Mouse (Mus musculus): ENCODE results near the gene Ubtd2.

The Ubtd2 gene

GRCm38 (mm10) chr11:32518770-32519169, 63.6 kb downstream of the Ubtd2 start:
- DNase-seq (ENCODE audit: low spot score): no peak

DNA sequence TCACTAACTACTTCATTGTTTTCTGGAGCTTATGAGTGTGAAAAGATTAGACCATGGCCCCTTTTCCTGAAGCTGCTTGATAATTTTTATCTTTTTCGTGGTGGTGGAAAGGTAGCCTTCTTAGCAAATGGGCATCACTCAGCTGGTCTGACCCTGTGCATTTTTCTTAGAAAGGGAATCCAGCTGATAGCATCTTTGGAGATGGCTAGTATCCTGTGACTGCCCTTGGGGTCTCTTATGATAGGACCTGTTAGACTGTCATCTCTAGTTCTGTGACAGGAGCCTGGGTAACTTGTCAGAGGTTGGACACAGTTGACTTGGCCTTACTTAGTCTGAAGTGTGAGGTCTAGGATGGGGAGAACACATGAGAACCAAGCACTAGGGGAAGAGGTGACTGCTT, 64.2 kb downstream of the Ubtd2 start:
- no peak for DNase-seq (ENCODE audit: low spot score)

- no peak for DNase-seq (ENCODE audit: low spot score)
Observed at GRCm38 (mm10) chr11:32521246-32521645, 66.1 kb downstream of the Ubtd2 start.

DNA sequence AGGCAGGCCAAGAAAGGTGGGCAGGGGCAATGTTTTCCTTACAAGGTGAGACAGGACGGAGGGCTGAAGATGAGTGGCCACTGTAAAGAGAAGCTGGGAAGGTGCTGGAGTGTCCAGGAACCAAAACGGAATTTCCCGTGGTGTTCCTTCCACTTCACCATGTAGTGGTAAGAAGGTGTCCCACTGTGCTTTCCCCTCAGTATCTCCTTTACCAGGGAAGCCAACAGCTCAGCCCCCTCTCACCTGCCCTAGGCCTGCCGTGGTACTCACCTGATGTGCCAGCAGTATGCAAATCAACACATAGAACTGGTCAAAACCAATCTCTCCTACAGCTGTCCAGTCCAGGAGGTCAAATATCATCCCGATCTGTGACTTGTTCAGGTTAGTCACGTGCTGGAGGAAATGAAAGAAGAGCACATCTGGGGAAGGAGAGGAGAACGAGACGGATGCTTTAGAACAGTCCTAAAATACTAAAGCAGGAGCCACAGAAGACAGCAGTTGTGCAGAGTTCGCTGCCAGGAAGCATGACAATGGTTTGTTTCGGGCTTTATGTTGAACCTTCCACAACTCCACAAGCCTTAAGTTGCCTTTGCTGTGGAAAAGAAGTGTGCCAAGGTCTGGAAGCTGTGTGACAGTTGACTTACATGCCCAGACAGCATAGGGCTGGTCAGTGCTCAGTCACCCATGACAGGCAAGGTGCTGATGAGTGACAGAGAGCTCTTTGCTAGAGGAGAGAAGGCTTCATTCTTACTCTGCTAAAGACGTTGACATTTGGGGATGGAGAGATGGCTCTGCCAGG, 69.2 kb downstream of the Ubtd2 start:
- DNase-seq (ENCODE audit: low spot score): no peak

- DNase-seq (ENCODE audit: low spot score): no peak
Observed at GRCm38 (mm10) chr11:32527006-32527405, 71.8 kb downstream of the Ubtd2 start.

DNA sequence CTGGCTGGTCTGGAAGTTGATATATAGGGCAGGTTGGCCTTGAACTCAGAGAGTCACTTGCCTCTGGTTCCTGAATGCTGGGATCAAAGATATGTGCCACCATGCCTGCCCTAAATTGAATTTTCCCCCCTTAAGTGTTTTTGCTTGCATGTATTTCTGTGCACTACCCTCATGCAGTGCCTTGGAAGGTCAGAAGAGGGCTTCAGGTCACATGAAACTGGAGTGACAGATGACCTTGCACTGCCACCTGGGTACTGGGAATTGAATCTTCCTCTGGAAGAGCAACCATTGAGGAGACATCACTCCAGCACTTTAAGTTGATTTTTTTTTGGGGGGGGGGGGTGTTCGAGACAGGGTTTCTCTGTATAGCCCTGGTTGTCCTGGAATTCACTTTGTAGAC, 75.0 kb downstream of the Ubtd2 start:
- DNase-seq (ENCODE audit: low spot score): no peak

DNA sequence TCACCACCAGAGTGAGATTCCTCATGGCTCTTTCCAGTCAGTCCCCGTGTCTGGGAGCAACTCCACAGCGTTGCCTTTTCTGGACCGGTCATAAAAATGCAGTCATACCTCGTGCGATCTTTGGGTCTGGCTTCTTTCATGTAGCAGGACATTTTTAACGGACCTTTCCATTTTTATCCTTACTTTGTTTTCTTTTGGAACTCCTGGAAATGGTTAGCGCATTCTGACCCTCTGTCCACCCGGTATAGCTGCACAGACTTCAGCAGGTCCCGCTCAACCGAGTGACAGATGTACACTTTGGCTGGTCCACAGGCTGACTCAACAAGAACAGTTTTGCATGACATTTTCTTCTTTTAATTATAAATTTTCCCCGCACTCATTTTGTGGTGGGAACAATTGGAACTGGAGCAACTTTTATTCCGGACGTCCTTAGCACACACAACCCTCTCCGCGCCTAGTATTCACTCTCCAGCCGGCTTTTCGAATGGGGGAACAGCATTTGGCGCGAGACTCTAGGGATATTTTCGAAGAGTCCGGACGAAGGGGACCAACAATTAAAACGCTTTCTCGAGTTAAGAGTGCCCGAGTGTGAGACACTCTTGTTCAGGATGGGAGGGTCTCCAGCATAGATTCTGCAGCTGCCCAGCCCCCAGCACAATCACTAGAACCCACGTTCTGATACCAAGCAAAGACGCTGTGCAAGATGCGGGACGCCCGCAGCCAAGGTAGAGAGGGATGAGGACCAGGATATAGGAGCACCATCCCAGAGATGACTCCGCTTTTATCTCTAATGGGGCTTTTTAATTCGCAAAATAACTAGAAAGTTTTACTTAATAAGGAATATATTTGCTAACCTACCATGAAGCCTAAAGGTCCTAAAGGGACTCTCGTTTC, 76.9 kb downstream of the Ubtd2 start, which contains the start of gene Efcab9:
Gene Efcab9 (minus strand): TSS at position 211 of the 894 bp plus-strand sequence.
- DNase-seq (ENCODE audit: low spot score): no peak

- peak; percentile 72 for DNase-seq (ENCODE audit: low spot score)
Observed at GRCm38 (mm10) chr11:32532765-32533481, 77.8 kb downstream of the Ubtd2 start, which contains the start of gene Stk10. Stk10 (plus strand) TSS chr11:32533305.

DNA sequence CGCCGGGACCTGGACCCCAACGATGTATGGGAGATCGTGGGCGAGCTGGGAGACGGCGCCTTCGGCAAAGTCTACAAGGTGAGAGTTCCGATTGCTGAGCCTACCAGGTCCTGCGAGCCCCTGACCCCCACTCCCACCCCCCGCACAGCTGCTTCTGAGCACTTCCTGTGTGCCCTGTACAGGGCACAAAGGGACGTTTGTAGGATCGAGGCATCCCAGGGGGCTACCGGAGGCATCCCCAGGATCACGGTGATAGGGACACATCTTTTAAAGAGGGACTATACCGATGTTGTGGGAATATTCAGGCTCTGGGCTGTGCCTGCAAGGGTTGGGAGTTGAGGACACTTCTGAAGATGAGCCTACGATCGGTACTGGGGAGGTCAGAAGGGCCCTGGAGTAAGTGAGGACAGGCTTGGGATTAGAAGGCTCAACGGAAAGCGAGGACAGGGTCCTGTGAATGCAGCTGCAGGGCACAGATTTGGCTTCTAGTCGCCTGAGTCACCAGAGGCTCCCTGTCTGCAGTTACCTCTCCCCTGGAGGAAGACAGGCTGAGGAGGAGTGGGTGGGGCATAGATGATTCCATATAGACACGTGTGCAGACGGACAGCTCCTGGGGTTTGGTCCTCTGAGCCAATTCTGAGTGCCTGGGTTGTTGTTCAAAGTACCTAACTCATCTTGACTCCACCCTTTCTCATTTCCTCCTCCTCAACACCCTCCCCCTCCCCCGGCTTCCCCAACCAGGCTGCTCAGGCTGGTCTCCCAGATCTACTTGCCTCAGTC, 78.5 kb downstream of the Ubtd2 start:
- no peak for DNase-seq (ENCODE audit: low spot score)

DNA sequence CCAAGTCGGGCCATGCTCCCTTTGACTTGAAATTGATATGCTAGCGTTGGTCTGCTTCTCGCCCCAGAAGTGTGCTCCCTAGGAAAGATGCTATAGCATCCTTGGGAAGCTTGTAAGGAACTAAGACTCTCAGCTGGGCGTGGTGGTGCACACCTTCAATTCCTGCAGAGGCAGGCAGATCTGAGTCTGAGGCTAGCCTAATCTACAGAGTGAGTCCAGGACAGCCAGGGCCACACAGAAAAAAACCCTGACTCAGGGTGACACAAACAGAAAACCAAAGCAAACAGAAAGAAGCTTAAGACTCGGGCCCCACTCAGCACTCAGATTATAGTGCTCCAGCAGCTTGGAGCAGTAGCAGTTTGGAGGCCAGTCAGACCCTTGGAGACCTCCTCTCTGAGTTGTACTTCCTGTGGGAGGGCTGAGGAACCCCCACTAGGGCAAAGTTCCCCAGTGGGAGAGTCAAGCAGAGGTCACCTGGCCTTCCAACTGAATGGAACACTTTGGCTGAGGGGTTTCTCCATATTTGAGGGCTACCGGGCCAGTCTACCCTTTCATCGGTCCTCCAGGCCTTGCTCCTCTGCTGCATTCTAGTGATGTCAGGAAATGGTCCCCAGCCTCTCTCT, 79.4 kb downstream of the Ubtd2 start:
- no peak for DNase-seq (ENCODE audit: low spot score)

- DNase-seq (ENCODE audit: low spot score): no peak
Observed at GRCm38 (mm10) chr11:32535646-32536045, 80.5 kb downstream of the Ubtd2 start.

- no peak for DNase-seq (ENCODE audit: low spot score)
Observed at GRCm38 (mm10) chr11:32536954-32537353, 81.8 kb downstream of the Ubtd2 start.

DNA sequence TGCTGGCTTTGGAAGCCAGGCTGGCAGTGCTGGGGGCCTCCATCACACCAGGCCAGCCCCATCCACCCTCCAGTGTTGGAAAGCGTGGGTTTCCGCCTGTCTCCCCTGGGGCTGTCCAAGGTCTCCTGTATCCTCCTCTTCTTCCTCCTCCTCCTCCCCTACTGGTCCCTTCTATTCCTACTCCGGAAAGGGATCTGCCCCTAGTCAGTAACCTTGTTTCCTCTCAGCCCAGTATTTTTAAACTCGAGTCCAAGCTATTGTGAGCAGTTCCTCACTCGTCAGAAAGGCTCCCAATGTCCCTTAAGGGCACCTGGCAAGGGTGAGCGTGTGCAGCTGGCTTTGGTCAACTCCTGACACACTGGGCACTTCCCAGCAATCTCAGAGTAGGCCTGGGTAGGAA, 83.3 kb downstream of the Ubtd2 start:
- no peak for DNase-seq (ENCODE audit: low spot score)

DNA sequence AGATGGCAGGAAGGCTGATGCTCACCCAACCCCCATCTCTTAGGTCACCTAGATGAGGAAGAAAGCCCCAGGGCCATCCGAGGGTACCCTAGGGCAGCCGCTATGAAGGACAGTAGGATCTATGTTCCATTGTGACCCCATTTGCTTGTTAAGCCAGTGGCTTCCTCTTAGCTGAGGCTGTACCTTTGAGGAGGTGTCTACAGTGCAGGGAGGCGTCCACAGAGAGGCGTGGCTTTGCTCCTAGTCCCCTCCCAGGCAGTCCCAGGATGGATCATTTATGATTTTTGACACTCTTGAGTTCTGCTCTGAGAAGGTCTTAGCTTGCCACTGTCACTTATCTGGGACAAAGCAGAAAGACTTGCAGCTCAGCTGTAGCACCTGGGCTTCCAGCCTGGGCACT, 83.7 kb downstream of the Ubtd2 start:
- DNase-seq (ENCODE audit: low spot score): no peak

DNA sequence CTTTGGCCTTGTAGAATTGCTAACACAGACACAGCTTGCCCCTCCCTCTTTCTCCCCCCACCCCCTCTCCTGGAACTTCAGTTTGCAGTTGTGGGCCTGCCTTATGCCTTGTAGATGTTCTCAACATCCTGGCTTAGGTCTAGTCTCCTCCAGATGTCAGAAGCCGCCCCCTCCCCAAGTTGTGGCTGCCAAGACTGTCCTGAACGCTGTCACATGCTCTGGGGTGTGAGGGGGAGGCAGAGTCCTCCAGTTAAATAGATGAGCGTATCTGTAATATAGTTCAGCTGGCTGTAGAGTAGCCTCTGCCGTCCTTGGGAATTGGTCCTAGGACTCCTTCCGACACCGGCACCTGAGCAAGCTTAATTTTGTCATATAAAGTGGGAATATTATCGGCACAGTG, 84.5 kb downstream of the Ubtd2 start:
- DNase-seq (ENCODE audit: low spot score): no peak

DNA sequence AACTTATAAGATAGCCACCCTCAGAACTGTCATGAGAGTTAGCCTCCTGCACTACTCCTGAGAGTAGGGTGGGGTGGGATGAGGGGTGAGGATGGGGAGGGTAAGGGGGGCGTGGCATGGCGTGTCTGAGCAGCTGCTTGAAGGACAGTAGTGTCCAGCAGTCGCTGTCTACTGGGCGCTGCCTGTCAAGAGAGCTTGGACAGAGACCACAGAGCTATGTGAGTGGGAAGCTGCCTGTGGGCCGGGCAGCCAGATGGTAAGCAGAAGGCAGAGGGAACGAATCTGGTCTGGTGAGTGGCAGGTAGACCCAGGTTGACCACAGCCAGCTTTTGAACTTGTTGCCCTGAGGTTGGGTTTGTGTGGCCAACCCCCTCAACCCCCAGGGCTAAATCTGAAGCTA, 85.3 kb downstream of the Ubtd2 start:
- no peak for DNase-seq (ENCODE audit: low spot score)

GRCm38 (mm10) chr11:32542181-32542580, 87.0 kb downstream of the Ubtd2 start:
- no peak for DNase-seq (ENCODE audit: low spot score)

- no peak for DNase-seq (ENCODE audit: low spot score)
Observed at GRCm38 (mm10) chr11:32542687-32543411, 87.7 kb downstream of the Ubtd2 start.

DNA sequence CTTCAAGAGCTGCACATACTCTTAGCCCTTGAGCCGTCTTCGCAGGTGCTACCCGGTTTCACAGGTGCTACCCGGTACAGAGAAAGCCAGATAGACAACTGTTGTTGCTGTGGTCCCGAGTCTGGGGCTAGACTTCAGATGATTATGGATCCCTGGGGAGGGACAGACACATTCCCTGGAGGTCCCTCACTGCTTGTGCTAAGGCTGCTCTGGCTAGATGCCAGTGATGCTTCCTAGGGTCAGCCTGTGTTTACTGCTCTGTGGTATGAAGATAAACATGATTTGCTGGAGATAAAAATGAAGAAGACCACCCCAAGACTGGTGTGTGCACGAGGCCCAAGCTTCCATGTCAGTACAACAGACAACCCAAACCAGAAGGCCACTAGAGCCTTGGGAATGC, 88.9 kb downstream of the Ubtd2 start:
- no peak for DNase-seq (ENCODE audit: low spot score)

- DNase-seq (ENCODE audit: low spot score): no peak
Observed at GRCm38 (mm10) chr11:32544497-32544896, 89.3 kb downstream of the Ubtd2 start.
